Mouse (Mus musculus): ENCODE results near the gene Usp48. TPM values are rescaled to one million over a fixed set of nuclear protein-coding genes. Genes with fewer than 3 reads are reported as not detected.

The Usp48 gene
- polyA plus RNA-seq, 1 experiment from 2014 or later = 85.9 TPM

- Histone ChIP-seq H3K4me3 (peak overlapping the region; percentile 32), H3K27me3 (peaks cover 64% of the 10 kb centered on the region), H3K27ac (peak overlapping the region; percentile 66), H3K36me3 (no peaks in the 10 kb centered on the region), H3K9ac (peak overlapping the region; percentile 47), H3K9me3 (replicated peaks) (no peaks in the 10 kb centered on the region), H3K4me1 (peaks cover 36% of the 10 kb centered on the region), H3K4me2 (replicated peaks) (peak overlapping the region; percentile 65)
- WGBS = 6% methylated on average over 52 of the region's 52 CpGs
- ATAC-seq (ENCODE audit: low FRiP score) = peak; percentile 43; the same call in 1 of the 2 replicates
Observed at GRCm38 (mm10) chr4:137681408-137682104, 88.0 kb downstream of the Usp48 start.

DNA sequence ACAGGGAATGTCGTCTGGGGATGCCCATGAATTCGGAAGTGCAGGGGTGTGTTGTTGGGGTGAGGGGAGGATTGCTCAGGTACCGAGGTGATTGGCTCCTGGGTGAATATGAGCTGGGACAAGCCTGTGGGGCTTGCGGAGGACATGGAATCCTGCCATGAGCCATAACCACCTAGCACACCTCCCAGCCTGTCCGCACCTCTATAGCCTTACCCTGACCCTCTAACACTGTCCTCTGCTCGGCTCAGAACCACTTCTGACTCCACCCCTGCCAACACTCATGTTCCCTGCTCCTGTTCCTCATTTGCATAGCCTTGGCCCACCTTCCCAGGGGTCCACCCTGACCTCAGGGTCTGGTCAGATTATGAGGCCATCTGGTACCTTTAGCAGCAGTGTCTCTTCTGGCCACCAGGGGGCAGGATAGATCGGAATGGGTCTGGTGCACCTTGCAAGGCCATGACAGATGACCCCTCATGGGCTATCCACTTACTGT, 89.5 kb downstream of the Usp48 start:
- no peak overlapping the region for H3K4me2 ChIP-seq (replicated peaks)
- 0 out of 2 replicates have a peak, but pooled peaks have one; percentile 12 for ATAC-seq (ENCODE audit: low FRiP score)
- WGBS = 46% methylated on average over 7 of the region's 7 CpGs
- H3K4me1 ChIP-seq = peaks cover 38% of the 10 kb centered on the region
- no peaks in the 10 kb centered on the region for H3K36me3 ChIP-seq
- H3K27ac ChIP-seq = no peak overlapping the region
- H3K4me3 ChIP-seq = no peak overlapping the region
- H3K9me3 ChIP-seq (replicated peaks) = no peaks in the 10 kb centered on the region
- no peak overlapping the region for H3K9ac ChIP-seq
- H3K27me3 ChIP-seq = peaks cover 51% of the 10 kb centered on the region

DNA sequence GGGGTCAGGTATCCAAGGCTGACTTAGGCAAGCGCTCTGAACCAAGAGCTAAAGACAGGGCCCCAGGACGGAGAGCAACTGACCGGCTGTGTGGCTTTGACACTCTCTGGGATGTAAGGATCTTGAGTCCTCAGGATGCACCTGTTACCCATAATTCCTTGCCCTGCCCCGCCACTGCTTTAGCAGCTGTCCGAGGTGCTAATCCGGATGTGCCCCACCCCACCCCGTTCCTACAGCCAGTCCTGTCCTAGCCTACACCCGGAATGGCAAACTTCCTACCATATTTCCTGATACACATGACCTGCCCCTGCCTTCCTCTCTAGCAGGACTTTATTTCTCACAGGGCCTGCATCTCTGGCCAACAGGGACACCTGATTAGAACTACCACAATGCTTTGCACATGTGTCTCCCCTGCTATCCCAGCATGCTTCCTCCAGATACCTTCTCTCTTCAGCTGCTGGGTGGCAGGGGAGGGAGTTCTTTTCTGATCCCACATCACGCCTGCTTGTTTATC, 91.3 kb downstream of the Usp48 start:
- no peak for ATAC-seq (ENCODE audit: low FRiP score)

GRCm38 (mm10) chr4:137686303-137686702, 92.7 kb downstream of the Usp48 start:
- WGBS = 49% methylated on average over 5 of the region's 5 CpGs
- Histone ChIP-seq H3K4me2 (replicated peaks) (no peak overlapping the region), H3K4me3 (no peak overlapping the region), H3K27ac (peak overlapping the region; percentile 8; the same call in 1 of the 2 replicates), H3K4me1 (peaks cover 23% of the 10 kb centered on the region), H3K9ac (no peak overlapping the region), H3K36me3 (no peaks in the 10 kb centered on the region), H3K9me3 (replicated peaks) (no peaks in the 10 kb centered on the region), H3K27me3 (peaks cover 34% of the 10 kb centered on the region)
- no peak for ATAC-seq (ENCODE audit: low FRiP score)

More for the DNA sequence above, 91.3 kb downstream of the Usp48 start:
- Histone ChIP-seq H3K9ac (no peak overlapping the region), H3K27ac (no peak overlapping the region), H3K27me3 (peaks cover 48% of the 10 kb centered on the region), H3K4me2 (replicated peaks) (no peak overlapping the region), H3K4me1 (peaks cover 37% of the 10 kb centered on the region), H3K4me3 (no peak overlapping the region), H3K36me3 (no peaks in the 10 kb centered on the region), H3K9me3 (replicated peaks) (no peaks in the 10 kb centered on the region)
- 39% methylated on average over 9 of the region's 9 CpGs for WGBS

GRCm38 (mm10) chr4:137687234-137687825, 93.8 kb downstream of the Usp48 start:
- no peak overlapping the region for H3K4me2 ChIP-seq (replicated peaks)
- H3K4me3 ChIP-seq = no peak overlapping the region
- WGBS = 82% methylated on average over 14 of the region's 14 CpGs
- peaks cover 24% of the 10 kb centered on the region for H3K27me3 ChIP-seq
- no peak for ATAC-seq (ENCODE audit: low FRiP score)
- no peak overlapping the region for H3K9ac ChIP-seq
- no peaks in the 10 kb centered on the region for H3K9me3 ChIP-seq (replicated peaks)
- no peaks in the 10 kb centered on the region for H3K36me3 ChIP-seq
- H3K27ac ChIP-seq = no peak overlapping the region
- peaks cover 14% of the 10 kb centered on the region for H3K4me1 ChIP-seq

GRCm38 (mm10) chr4:137692107-137692902, 98.8 kb downstream of the Usp48 start:
- Histone ChIP-seq H3K36me3 (no peaks in the 10 kb centered on the region), H3K27ac (no peak overlapping the region), H3K27me3 (no peaks in the 10 kb centered on the region), H3K4me1 (peaks cover 6% of the 10 kb centered on the region), H3K9ac (no peak overlapping the region), H3K4me2 (replicated peaks) (no peak overlapping the region), H3K4me3 (no peak overlapping the region), H3K9me3 (replicated peaks) (no peaks in the 10 kb centered on the region)
- WGBS = 83% methylated on average over 10 of the region's 10 CpGs
- ATAC-seq (ENCODE audit: low FRiP score) = no peak

DNA sequence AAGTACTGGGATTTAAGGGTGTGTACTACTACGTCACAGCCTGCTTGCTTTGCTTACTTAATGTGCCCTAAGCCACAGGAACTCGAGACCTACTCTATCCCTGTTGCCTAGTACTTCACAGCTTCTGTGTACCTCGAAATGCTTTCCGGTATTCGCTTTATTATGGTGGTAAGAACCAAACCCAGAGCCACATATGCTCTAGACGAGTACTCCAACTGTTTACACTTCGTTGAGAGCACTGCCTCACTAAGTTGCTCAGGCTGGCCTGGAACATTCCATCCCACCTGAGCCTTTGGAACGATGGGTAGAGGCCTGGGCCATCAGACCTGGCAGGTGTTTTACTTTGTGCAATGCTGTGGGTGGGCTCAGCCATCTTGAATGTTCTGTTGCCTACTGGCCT, 101.7 kb downstream of the Usp48 start:
- Histone ChIP-seq H3K27ac (no peak overlapping the region), H3K27me3 (no peaks in the 10 kb centered on the region), H3K36me3 (no peaks in the 10 kb centered on the region), H3K9me3 (replicated peaks) (no peaks in the 10 kb centered on the region), H3K4me1 (peaks cover 32% of the 10 kb centered on the region), H3K9ac (no peak overlapping the region), H3K4me3 (no peak overlapping the region), H3K4me2 (replicated peaks) (no peak overlapping the region)
- WGBS = 83% methylated on average over 8 of the region's 8 CpGs
- no peak for ATAC-seq (ENCODE audit: low FRiP score)

GRCm38 (mm10) chr4:137695900-137696299, 102.3 kb downstream of the Usp48 start:
- ATAC-seq (ENCODE audit: low FRiP score) = no peak
- no peaks in the 10 kb centered on the region for H3K27me3 ChIP-seq
- WGBS = 36% methylated on average over 4 of the region's 4 CpGs
- H3K4me3 ChIP-seq = no peak overlapping the region
- no peaks in the 10 kb centered on the region for H3K36me3 ChIP-seq
- no peak overlapping the region for H3K4me2 ChIP-seq (replicated peaks)
- no peaks in the 10 kb centered on the region for H3K9me3 ChIP-seq (replicated peaks)
- H3K4me1 ChIP-seq = peaks cover 32% of the 10 kb centered on the region
- H3K9ac ChIP-seq = no peak overlapping the region
- H3K27ac ChIP-seq = no peak overlapping the region

DNA sequence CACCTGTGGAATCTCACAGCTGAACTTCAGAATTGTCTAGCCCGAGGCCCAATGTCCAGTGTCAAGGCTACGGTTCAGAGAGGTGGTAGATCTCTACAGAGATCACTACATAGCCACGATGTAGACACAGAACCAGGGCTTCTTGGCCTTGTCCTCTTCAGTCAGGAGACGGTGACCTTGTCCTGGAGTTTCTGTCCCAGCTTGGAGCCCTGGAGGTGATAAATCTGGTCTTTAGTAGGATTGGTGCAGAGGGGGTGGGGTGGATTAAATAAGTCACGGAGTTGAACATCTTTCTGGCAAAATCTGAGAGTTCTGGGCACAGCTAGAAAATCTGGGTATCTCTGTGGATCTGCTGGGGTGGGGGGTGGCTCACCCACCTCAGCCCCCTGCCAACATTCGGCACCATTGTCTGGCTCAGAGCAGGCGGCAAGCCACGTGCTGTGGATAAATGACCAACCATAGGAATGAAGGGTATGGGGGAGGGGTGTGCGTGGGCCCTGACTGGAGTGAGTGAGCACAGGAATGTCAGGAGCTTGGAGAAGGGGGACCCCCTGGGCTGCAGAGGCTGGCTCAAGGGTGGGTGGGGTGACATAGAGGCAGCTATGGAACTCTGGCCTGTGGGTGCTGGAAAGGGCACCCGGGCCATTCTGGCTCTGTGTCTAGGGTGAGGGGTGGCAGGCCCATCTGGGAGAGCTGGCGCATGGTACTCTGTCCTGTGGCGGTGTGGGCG, 103.8 kb downstream of the Usp48 start:
- no peak overlapping the region for H3K4me3 ChIP-seq
- H3K9me3 ChIP-seq (replicated peaks) = no peaks in the 10 kb centered on the region
- no peak overlapping the region for H3K9ac ChIP-seq
- WGBS = 72% methylated on average over 13 of the region's 13 CpGs
- no peak overlapping the region for H3K27ac ChIP-seq
- ATAC-seq (ENCODE audit: low FRiP score) = no peak
- no peaks in the 10 kb centered on the region for H3K36me3 ChIP-seq
- H3K4me1 ChIP-seq = peaks cover 32% of the 10 kb centered on the region
- no peaks in the 10 kb centered on the region for H3K27me3 ChIP-seq
- no peak overlapping the region for H3K4me2 ChIP-seq (replicated peaks)

- 0 out of 2 replicates have a peak, but pooled peaks have one; percentile 50 for ATAC-seq (ENCODE audit: low FRiP score)
- Histone ChIP-seq H3K4me3 (no peak overlapping the region), H3K27ac (no peak overlapping the region), H3K27me3 (no peaks in the 10 kb centered on the region), H3K4me2 (replicated peaks) (no peak overlapping the region), H3K9me3 (replicated peaks) (no peaks in the 10 kb centered on the region), H3K4me1 (peaks cover 32% of the 10 kb centered on the region), H3K9ac (no peak overlapping the region), H3K36me3 (no peaks in the 10 kb centered on the region)
- 89% methylated on average over 7 of the region's 7 CpGs for WGBS
Observed at GRCm38 (mm10) chr4:137698076-137698985, 104.8 kb downstream of the Usp48 start.

Data from hindbrain, embryonic 12.5 days (tissue).